Mouse (Mus musculus) naive thymus-derived CD4-positive, alpha-beta T cell, adult 2 months (primary cell): ENCODE results near the gene Olfr399.

ENCODE experiments used
- DNase-seq: peaks from one replicate; pipeline ENCODE4 v3.0.0-alpha.2; 2011; ENCODE audit warnings: low read depth

Olfr399 gene

GRCm38 (mm10) chr11:74056451-74056850 is at the start of gene Olfr399, which contains the start of gene Olfr139:
TSS of gene Olfr399 (minus strand) at chr11:74056615.
TSS of gene Olfr139 (minus strand) at chr11:74056551.
- no peak for DNase-seq

DNA sequence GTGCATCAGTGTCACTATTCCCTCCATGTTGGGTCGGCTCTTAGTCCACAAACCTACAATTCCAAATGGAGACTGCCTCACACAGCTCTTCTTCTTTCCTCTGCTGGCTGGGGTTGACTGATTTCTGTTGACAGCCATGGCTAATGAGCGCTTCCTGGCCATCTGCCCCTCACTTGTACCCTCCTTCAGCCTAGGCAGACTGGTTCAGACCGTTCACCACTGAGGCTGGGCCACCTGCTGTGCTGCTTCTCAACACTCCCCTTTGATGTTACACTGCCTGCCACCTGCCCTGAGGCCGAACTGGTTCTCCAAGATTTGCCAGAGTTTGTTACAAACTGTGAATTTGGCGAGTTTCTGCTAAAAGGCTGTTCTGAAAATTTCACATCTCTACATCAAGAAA is 48.7 kb upstream of the Olfr399 start:
- DNase-seq, result no peak

DNA sequence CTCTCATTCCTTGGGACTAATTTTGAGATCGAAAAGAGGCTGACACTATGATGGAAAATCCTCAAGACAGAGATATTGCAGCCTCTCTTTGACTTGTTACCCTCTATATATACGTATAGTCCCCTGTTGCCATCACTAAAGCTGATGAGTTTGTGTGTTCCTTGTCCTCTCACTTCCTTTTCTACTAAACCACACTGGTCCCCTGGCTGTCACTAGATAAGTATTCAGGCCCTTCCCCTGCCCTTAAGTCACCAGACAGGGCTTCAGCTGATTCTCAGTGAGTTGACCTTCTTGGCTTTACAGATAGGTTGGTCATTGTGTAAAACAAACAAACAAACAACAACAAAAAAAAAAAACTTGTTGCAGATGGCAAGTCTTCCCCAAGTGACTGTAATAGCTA is 45.1 kb upstream of the Olfr399 start:
- no peak for DNase-seq

- DNase-seq, result peak; percentile 3
Observed at GRCm38 (mm10) chr11:74100724-74101123, 44.3 kb upstream of the Olfr399 start.

DNA sequence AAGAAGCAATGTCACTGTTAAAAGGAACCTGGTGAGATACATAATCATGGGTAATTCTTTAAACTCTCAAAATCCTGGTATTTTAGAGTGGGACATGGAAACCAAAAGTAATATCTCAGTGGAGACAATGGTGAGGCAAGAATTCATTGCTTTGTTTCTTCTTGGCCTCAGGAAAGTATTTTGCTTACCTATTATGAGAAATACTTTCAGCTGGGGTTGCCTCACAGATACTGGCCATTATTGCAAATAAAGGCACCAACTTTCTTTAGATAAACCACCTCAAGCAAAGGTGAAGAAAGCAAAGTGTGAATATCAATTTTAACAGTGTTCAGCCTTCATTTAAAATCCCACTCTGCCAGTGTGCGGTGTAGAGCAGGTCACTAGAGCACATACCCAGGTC is 13.2 kb upstream of the Olfr399 start, which contains the start of gene Zfp616:
Gene Zfp616, plus strand, starts transcription at position 301 of the 400 bp plus-strand sequence.
- no peak for DNase-seq

- no peak for DNase-seq
Observed at GRCm38 (mm10) chr11:74051347-74051746, 5.1 kb downstream of the Olfr399 start.
